Mouse (Mus musculus) G1E (cell line): ENCODE measurements around the gene C1qtnf9.

Experiments used
- CTCF ChIP-seq: IDR thresholded peaks from 2 replicates; pipeline ENCODE4 v1.5.1; 2012; ENCODE audit warnings: low read depth, low read length, inconsistent platforms, mixed read lengths
- GATA1 ChIP-seq: IDR thresholded peaks from 2 replicates; pipeline ENCODE4 v1.6.1; 2012; ENCODE audit warnings: borderline replicate concordance, low read length, inconsistent platforms, mixed read lengths
- GATA2 ChIP-seq: IDR thresholded peaks from 2 replicates; pipeline ENCODE4 v1.6.1; 2012; ENCODE audit warnings: low read depth, low read length, inconsistent platforms, borderline replicate concordance
- TAL1 ChIP-seq: conservative IDR thresholded peaks from 2 replicates; pipeline ENCODE4 v1.6.1; 2012; ENCODE audit warnings: low read depth, low read length, inconsistent platforms, mixed read lengths

GRCm38 (mm10) chr14:60735848-60736547, 31.9 kb upstream of the C1qtnf9 start:
- TF ChIP-seq CTCF (no peak), GATA1 (no peak), TAL1 (no peak), GATA2 (no peak)
